Mouse (Mus musculus) olfactory bulb, adult 2 months (tissue): ENCODE data around the gene Ppp1cc. TPM values are rescaled to one million over a fixed set of nuclear protein-coding genes. Genes with fewer than 3 reads are reported as not detected.
A peak's percentile ranks its signal among the peaks of the same experiment; 100 is the strongest.

Source experiments
- H3K27ac ChIP-seq: fragments of 200-500 bp; 2 replicates; pipeline ENCODE4 v1.5.1; 2012; ENCODE audit warnings: low read depth, low read length; ENCODE audit not compliant: insufficient read depth
- H3K4me1 ChIP-seq: fragments of 200-500 bp; 2 replicates; pipeline ENCODE4 v1.6.1; 2012; ENCODE audit warnings: low read length; ENCODE audit not compliant: control insufficient read depth, insufficient read depth
- H3K4me3 ChIP-seq: fragments of 200-500 bp; 2 replicates; pipeline ENCODE4 v1.5.1; 2012; ENCODE audit warnings: mild to moderate bottlenecking, low read depth, low read length, moderate library complexity; ENCODE audit not compliant: insufficient read depth
- CTCF ChIP-seq: fragments of 200-500 bp; IDR thresholded peaks from 2 replicates; pipeline ENCODE4 v1.5.1; 2012; ENCODE audit warnings: low read depth, mild to moderate bottlenecking, low read length, moderate library complexity; ENCODE audit not compliant: insufficient read depth
- POLR2A ChIP-seq: fragments of 200-500 bp; IDR thresholded peaks from 2 replicates; pipeline ENCODE4 v1.6.1; 2012; ENCODE audit warnings: mild to moderate bottlenecking, low read depth, low read length, moderate library complexity; ENCODE audit not compliant: insufficient read depth
- WGBS: fragments of 180-500 bp; shearing (Covaris S2); methylation state at CpG from one replicate; pipeline ENCODE4 v1.1.7; 2018; 5-methylcytosine and 5-hydroxymethylcytosine counted together
- polyA plus RNA-seq: library from polyadenylated mRNA; stranded (reverse); fragments of >200 nt; gene quantifications from 2 replicates; pipeline ENCODE4 v1.2.4, GENCODE M21; 2012; ENCODE audit warnings: low replicate concordance; ENCODE audit not compliant: missing spikeins, insufficient read depth, insufficient read length

Ppp1cc gene
- polyA plus RNA-seq, 1 experiment = 1,250 TPM

- no peak for TF ChIP-seq CTCF
- no peak for TF ChIP-seq POLR2A
- Histone ChIP-seq H3K4me3 (no peak overlapping the region), H3K27ac (no peak overlapping the region), H3K4me1 (0 out of 2 replicates have a peak, but pooled peaks cover 4% of the 10 kb centered on the region)
- WGBS = 86% methylated on average over 6 of the region's 6 CpGs
Observed at GRCm38 (mm10) chr5:122116243-122116642, 41.8 kb upstream of the Ppp1cc start.

- 83% methylated on average over 8 of the region's 8 CpGs for WGBS
- H3K27ac ChIP-seq = no peak overlapping the region
- TF ChIP-seq CTCF (no peak), POLR2A (no peak)
Observed at GRCm38 (mm10) chr5:122125211-122125760, 32.8 kb upstream of the Ppp1cc start.

GRCm38 (mm10) chr5:122129068-122129655 is 28.9 kb upstream of the Ppp1cc start:
- H3K4me3 ChIP-seq = no peak overlapping the region
- peaks cover 26% of the 10 kb centered on the region for H3K4me1 ChIP-seq
- WGBS = 26% methylated on average over 16 of the region's 16 CpGs
- H3K27ac ChIP-seq = no peak overlapping the region
- TF ChIP-seq CTCF (no peak), POLR2A (no peak)

More at GRCm38 (mm10) chr5:122125211-122125760, 32.8 kb upstream of the Ppp1cc start:
- Histone ChIP-seq H3K4me1 (peaks cover 7% of the 10 kb centered on the region), H3K4me3 (no peak overlapping the region)

GRCm38 (mm10) chr5:122130341-122130998 is 27.6 kb upstream of the Ppp1cc start:
- WGBS = 53% methylated on average over 11 of the region's 11 CpGs
- Histone ChIP-seq H3K4me1 (peaks cover 26% of the 10 kb centered on the region), H3K4me3 (no peak overlapping the region), H3K27ac (no peak overlapping the region)
- TF ChIP-seq CTCF = no peak
- no peak for TF ChIP-seq POLR2A

- peak overlapping the region; percentile 50 for H3K4me3 ChIP-seq
- peak overlapping the region; percentile 71 for H3K27ac ChIP-seq
- H3K4me1 ChIP-seq = peaks cover 26% of the 10 kb centered on the region
- 9% methylated on average over 34 of the region's 34 CpGs for WGBS
- TF ChIP-seq CTCF (peak; percentile 84), POLR2A (no peak)
Observed at GRCm38 (mm10) chr5:122131076-122132051, 26.7 kb upstream of the Ppp1cc start.

- 19% methylated on average over 26 of the region's 26 CpGs for WGBS
- TF ChIP-seq CTCF (no peak), POLR2A (no peak)
- Histone ChIP-seq H3K4me3 (peak overlapping the region; percentile 50), H3K4me1 (peaks cover 26% of the 10 kb centered on the region), H3K27ac (peak overlapping the region; percentile 71)
Observed at GRCm38 (mm10) chr5:122132167-122133049, 25.7 kb upstream of the Ppp1cc start.

GRCm38 (mm10) chr5:122133050-122133389 is 25.1 kb upstream of the Ppp1cc start:
- peaks cover 26% of the 10 kb centered on the region for H3K4me1 ChIP-seq
- TF ChIP-seq POLR2A = no peak
- TF ChIP-seq CTCF = no peak
- H3K4me3 ChIP-seq = no peak overlapping the region
- H3K27ac ChIP-seq = no peak overlapping the region
- 87% methylated on average over 9 of the region's 9 CpGs for WGBS

GRCm38 (mm10) chr5:122134395-122135289 is 23.4 kb upstream of the Ppp1cc start:
- Histone ChIP-seq H3K4me1 (peaks cover 20% of the 10 kb centered on the region), H3K4me3 (no peak overlapping the region), H3K27ac (no peak overlapping the region)
- 95% methylated on average over 14 of the region's 14 CpGs for WGBS
- TF ChIP-seq POLR2A = no peak
- TF ChIP-seq CTCF = no peak
